Mouse (Mus musculus) cerebellum, adult 11 months (tissue): ENCODE data around the gene Glis1.

Source experiments
- DNase-seq: peaks from one replicate; pipeline ENCODE4 v3.0.0; 2022

Gene Glis1

GRCm38 (mm10) chr4:107637670-107638069 lies 203.3 kb downstream of the Glis1 start:
- DNase-seq: no peak

GRCm38 (mm10) chr4:107638303-107638702 lies 203.9 kb downstream of the Glis1 start:
- no peak for DNase-seq

- no peak for DNase-seq
Measured at GRCm38 (mm10) chr4:107641624-107642023, 207.2 kb downstream of the Glis1 start.

GRCm38 (mm10) chr4:107648959-107649485 lies 214.6 kb downstream of the Glis1 start:
- no peak for DNase-seq

- DNase-seq: no peak
Measured at GRCm38 (mm10) chr4:107651021-107651496, 216.7 kb downstream of the Glis1 start.

- peak; percentile 69 for DNase-seq
Measured at GRCm38 (mm10) chr4:107652598-107653279, 218.3 kb downstream of the Glis1 start.

GRCm38 (mm10) chr4:107653280-107653643 lies 218.9 kb downstream of the Glis1 start:
- no peak for DNase-seq

GRCm38 (mm10) chr4:107660649-107661048 lies 226.3 kb downstream of the Glis1 start:
- DNase-seq: peak; percentile 13

GRCm38 (mm10) chr4:107668514-107668913 lies 234.1 kb downstream of the Glis1 start:
- no peak for DNase-seq

GRCm38 (mm10) chr4:107670731-107671130 lies 236.3 kb downstream of the Glis1 start:
- DNase-seq: no peak

- peak; percentile 15 for DNase-seq
Measured at GRCm38 (mm10) chr4:107673638-107674321, 239.4 kb downstream of the Glis1 start.

GRCm38 (mm10) chr4:107674322-107674644 lies 239.9 kb downstream of the Glis1 start:
- DNase-seq: no peak

- no peak for DNase-seq
Measured at GRCm38 (mm10) chr4:107675645-107676044, 241.3 kb downstream of the Glis1 start.

- no peak for DNase-seq
Measured at GRCm38 (mm10) chr4:107680311-107681098, 246.1 kb downstream of the Glis1 start.

- no peak for DNase-seq
Measured at GRCm38 (mm10) chr4:107681099-107681849, 246.9 kb downstream of the Glis1 start.

- DNase-seq: no peak
Measured at GRCm38 (mm10) chr4:107683006-107683756, 248.8 kb downstream of the Glis1 start.

GRCm38 (mm10) chr4:107684130-107684529 lies 249.7 kb downstream of the Glis1 start, which contains the start of gene Dmrtb1:
Dmrtb1 (minus strand) TSS chr4:107684230.
- no peak for DNase-seq
